Mouse (Mus musculus) MEL (cell line): Measurements from ENCODE around the gene Hps5.

ENCODE experiments used
- BHLHE40 ChIP-seq: IDR thresholded peaks from 2 replicates; pipeline ENCODE4 v1.6.1; 2012; ENCODE audit warnings: low read depth, mild to moderate bottlenecking, inconsistent platforms, low read length, improper control_type of control experiment, borderline replicate concordance
- CTCF ChIP-seq, 3 experiments: IDR thresholded peaks in 2 of 3; conservative IDR thresholded peaks in 1 of 3; 2 replicates each; pipeline ENCODE4 v1.5.1; 2011 to 2012; ENCODE audit warnings: low read length in 3 of 3, low read depth in 2 of 3, mild to moderate bottlenecking in 2 of 3, improper control_type of control experiment in 1 of 3, inconsistent platforms in 1 of 3, mixed read lengths in 1 of 3, moderate library complexity in 1 of 3; ENCODE audit not compliant: control insufficient read depth in 1 of 3, insufficient read depth in 1 of 3, poor library complexity in 1 of 3, severe bottlenecking in 1 of 3
- EP300 ChIP-seq, 2 experiments: IDR thresholded peaks; 2 replicates each; pipeline ENCODE4 v1.6.1; 2011; ENCODE audit warnings: improper control_type of control experiment in 2 of 2, low read length in 2 of 2, low read depth in 1 of 2, mild to moderate bottlenecking in 1 of 2
- MAFK ChIP-seq: IDR thresholded peaks from 2 replicates; pipeline ENCODE4 v1.6.1; 2011; ENCODE audit warnings: low read depth, mild to moderate bottlenecking, low read length, improper control_type of control experiment, borderline replicate concordance
- MAZ ChIP-seq: IDR thresholded peaks from 2 replicates; pipeline ENCODE4 v1.6.1; 2012; ENCODE audit warnings: low read depth, mild to moderate bottlenecking, inconsistent platforms, low read length, improper control_type of control experiment
- NELFE ChIP-seq: IDR thresholded peaks from 2 replicates; pipeline ENCODE4 v1.6.1; 2011; ENCODE audit warnings: low read depth, low read length, improper control_type of control experiment
- POLR2A ChIP-seq, 2 experiments: IDR thresholded peaks; 2 replicates each; pipeline ENCODE4 v1.6.1; 2011 to 2012; ENCODE audit warnings: low read length in 2 of 2, mild to moderate bottlenecking in 2 of 2, control low read depth in 1 of 2, improper control_type of control experiment in 1 of 2, low read depth in 1 of 2, moderate library complexity in 1 of 2; ENCODE audit not compliant: control insufficient read depth in 1 of 2, insufficient read depth in 1 of 2, poor library complexity in 1 of 2
- POLR2AphosphoS2 ChIP-seq: IDR thresholded peaks from 2 replicates; pipeline ENCODE4 v1.6.1; 2011; ENCODE audit warnings: low read length, improper control_type of control experiment
- SMC3 ChIP-seq: IDR thresholded peaks from 2 replicates; pipeline ENCODE4 v1.6.1; 2011; ENCODE audit warnings: low read depth, low read length, improper control_type of control experiment
- ZKSCAN1 ChIP-seq: IDR thresholded peaks from 2 replicates; pipeline ENCODE4 v1.6.1; 2012; ENCODE audit warnings: low read depth, mild to moderate bottlenecking, inconsistent platforms, low read length, improper control_type of control experiment, moderate library complexity

DNA sequence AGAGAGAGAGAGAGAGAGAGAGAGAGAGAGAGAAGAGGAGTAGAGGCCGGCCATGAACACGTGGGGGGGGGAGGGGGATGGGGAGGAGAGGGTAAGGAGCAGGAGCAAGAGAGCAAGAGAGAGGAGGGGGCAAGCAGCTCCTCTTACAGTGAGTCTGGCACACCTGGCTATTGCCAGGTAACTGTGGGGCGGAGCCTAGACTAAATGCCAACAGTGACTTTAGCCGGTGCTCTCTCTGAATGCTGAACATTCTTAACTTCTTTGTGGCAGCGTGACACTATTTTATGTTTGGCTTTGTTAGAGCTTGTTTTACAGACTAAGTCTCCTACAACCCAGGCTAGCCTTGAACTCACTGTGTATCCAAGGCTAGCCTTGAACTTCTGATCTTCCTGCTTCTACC lies 46.4 kb upstream of the Hps5 start:
- TF ChIP-seq BHLHE40 = no peak
- no peak for TF ChIP-seq CTCF (IDR thresholded peaks at IDR 0.05 in 2 of 3, conservative IDR thresholded peaks at IDR 0.05 in 1 of 3; ENCODE audit: control insufficient read depth in 1 of 3, insufficient read depth in 1 of 3, low read depth in 2 of 3, low read length in 3 of 3, poor library complexity in 1 of 3, severe bottlenecking in 1 of 3)
- TF ChIP-seq POLR2AphosphoS2 = no peak
- TF ChIP-seq POLR2A (IDR thresholded peaks at IDR 0.05; ENCODE audit: control insufficient read depth in 1 of 2, insufficient read depth in 1 of 2, low read depth in 1 of 2, low read length in 2 of 2, poor library complexity in 1 of 2) = no peak
- TF ChIP-seq MAFK = no peak
- TF ChIP-seq NELFE = no peak
- TF ChIP-seq EP300 (IDR thresholded peaks at IDR 0.05; ENCODE audit: low read depth in 1 of 2, low read length in 2 of 2) = no peak
- TF ChIP-seq SMC3 = no peak
- no peak for TF ChIP-seq ZKSCAN1
- no peak for TF ChIP-seq MAZ
